Mouse (Mus musculus) CH12.LX (cell line): ENCODE results near the gene Gpr152. TPM values are rescaled to one million over a fixed set of nuclear protein-coding genes. Genes with fewer than 3 reads are reported as not detected.

ENCODE experiments used
- DNase-seq: peaks from one replicate; pipeline ENCODE4 v3.0.0-alpha.2; 2013; ENCODE audit errors: extremely low read depth
- H3K27ac ChIP-seq: 2 replicates; pipeline ENCODE4 v1.5.1; 2012; ENCODE audit warnings: low read depth, mild to moderate bottlenecking, control low read depth, moderate library complexity; ENCODE audit not compliant: insufficient read depth
- H3K27me3 ChIP-seq: replicated peaks from 2 replicates; pipeline ENCODE3; 2012; ENCODE audit warnings: inconsistent platforms
- H3K36me3 ChIP-seq, 2 experiments: replicated peaks in 1 of 2; 2 replicates each; pipeline versions ENCODE3 to v1.6.1; 2012; ENCODE audit warnings: inconsistent platforms in 1 of 2, low read length in 1 of 2, mild to moderate bottlenecking in 1 of 2, mixed read lengths in 1 of 2, moderate library complexity in 1 of 2; ENCODE audit not compliant: control insufficient read depth in 1 of 2, insufficient read depth in 1 of 2
- H3K4me1 ChIP-seq, 2 experiments: 2 replicates each; pipeline ENCODE4 v1.6.1; 2012; ENCODE audit warnings: inconsistent platforms in 1 of 2, moderate library complexity in 1 of 2; ENCODE audit not compliant: insufficient read depth in 2 of 2, control insufficient read depth in 1 of 2
- H3K4me2 ChIP-seq: 2 replicates; pipeline ENCODE4 v1.6.1; 2012; ENCODE audit warnings: low read depth, mild to moderate bottlenecking, control low read depth; ENCODE audit not compliant: poor library complexity, insufficient read depth, severe bottlenecking
- H3K4me3 ChIP-seq, 3 experiments: fragments of 150-350 bp in 1 of 3; sonication (generic) in 1 of 3; replicated peaks in 1 of 3; 2 replicates each; pipeline versions ENCODE3 to v1.5.1; 2011 to 2012; ENCODE audit warnings: low read depth in 2 of 3, low read length in 2 of 3, mild to moderate bottlenecking in 2 of 3, moderate library complexity in 2 of 3, control low read depth in 1 of 3, improper control_type of control experiment in 1 of 3, inconsistent platforms in 1 of 3, mixed read lengths in 1 of 3; ENCODE audit not compliant: poor library complexity in 1 of 3
- H3K79me2 ChIP-seq: replicated peaks from 2 replicates; pipeline ENCODE4 v1.6.1; 2012; ENCODE audit warnings: mild to moderate bottlenecking, moderate library complexity; ENCODE audit not compliant: control insufficient read depth, poor library complexity, insufficient read depth, severe bottlenecking; ENCODE audit errors: extremely low read depth
- H3K9ac ChIP-seq: 2 replicates; pipeline ENCODE4 v1.6.1; 2012; ENCODE audit warnings: low read depth, mild to moderate bottlenecking, control low read depth, moderate library complexity; ENCODE audit not compliant: insufficient read depth
- H3K9me3 ChIP-seq: replicated peaks from 2 replicates; pipeline ENCODE3; 2012; ENCODE audit warnings: low read length, inconsistent platforms, mixed read lengths
- CHD1 ChIP-seq: IDR thresholded peaks from 2 replicates; pipeline ENCODE4 v1.6.1; 2012; ENCODE audit warnings: low read depth, low read length, improper control_type of control experiment, inconsistent platforms
- EP300 ChIP-seq: IDR thresholded peaks from 2 replicates; pipeline ENCODE4 v1.6.1; 2011; ENCODE audit warnings: low read length, improper control_type of control experiment
- ETS1 ChIP-seq: conservative IDR thresholded peaks from 2 replicates; pipeline ENCODE4 v1.6.1; 2012; ENCODE audit warnings: low read depth, mild to moderate bottlenecking, inconsistent platforms, low read length, improper control_type of control experiment, moderate library complexity
- GABPA ChIP-seq: IDR thresholded peaks from 2 replicates; pipeline ENCODE4 v1.6.1; 2012; ENCODE audit warnings: low read depth, low read length, improper control_type of control experiment, inconsistent platforms; ENCODE audit not compliant: insufficient replicate concordance
- HCFC1 ChIP-seq: IDR thresholded peaks from 2 replicates; pipeline ENCODE4 v1.6.1; 2012; ENCODE audit warnings: low read depth, mild to moderate bottlenecking, inconsistent platforms, low read length, improper control_type of control experiment
- IRF4 ChIP-seq: IDR thresholded peaks from 2 replicates; pipeline ENCODE4 v1.6.1; 2014; ENCODE audit warnings: low read depth, mild to moderate bottlenecking, inconsistent platforms, low read length, improper control_type of control experiment
- JUN ChIP-seq: IDR thresholded peaks from 2 replicates; pipeline ENCODE4 v1.6.1; 2011; ENCODE audit warnings: low read depth, mild to moderate bottlenecking, low read length, improper control_type of control experiment, moderate library complexity; ENCODE audit not compliant: insufficient read depth
- JUND ChIP-seq: conservative IDR thresholded peaks from 2 replicates; pipeline ENCODE4 v1.6.1; 2011; ENCODE audit warnings: low read depth, low read length, improper control_type of control experiment
- KAT2A ChIP-seq: IDR thresholded peaks from 2 replicates; pipeline ENCODE4 v1.6.1; 2012; ENCODE audit warnings: low read length, improper control_type of control experiment, inconsistent platforms; ENCODE audit not compliant: insufficient replicate concordance
- MAX ChIP-seq: IDR thresholded peaks from 2 replicates; pipeline ENCODE4 v1.6.1; 2011; ENCODE audit warnings: low read length, improper control_type of control experiment
- MEF2A ChIP-seq: IDR thresholded peaks from 2 replicates; pipeline ENCODE4 v1.6.1; 2014; ENCODE audit warnings: low read depth, mild to moderate bottlenecking, inconsistent platforms, low read length, improper control_type of control experiment, borderline replicate concordance
- MXI1 ChIP-seq: IDR thresholded peaks from 2 replicates; pipeline ENCODE4 v1.6.1; 2011; ENCODE audit warnings: mild to moderate bottlenecking, low read depth, low read length, improper control_type of control experiment
- MYC ChIP-seq: IDR thresholded peaks from 2 replicates; pipeline ENCODE4 v1.6.1; 2011; ENCODE audit warnings: low read depth, mild to moderate bottlenecking, improper control_type of control experiment, low read length
- NELFE ChIP-seq: IDR thresholded peaks from 2 replicates; pipeline ENCODE4 v1.6.1; 2011; ENCODE audit warnings: low read depth, low read length, improper control_type of control experiment
- NRF1 ChIP-seq: IDR thresholded peaks from 2 replicates; pipeline ENCODE4 v1.6.1; 2014; ENCODE audit warnings: low read depth, mild to moderate bottlenecking, inconsistent platforms, low read length, improper control_type of control experiment, moderate library complexity
- POLR2A ChIP-seq: IDR thresholded peaks from 2 replicates; pipeline ENCODE4 v1.6.1; 2011; ENCODE audit warnings: low read depth, mild to moderate bottlenecking, improper control_type of control experiment, low read length
- RAD21 ChIP-seq: IDR thresholded peaks from 2 replicates; pipeline ENCODE4 v1.6.1; 2011; ENCODE audit warnings: low read depth, mild to moderate bottlenecking, low read length, improper control_type of control experiment, moderate library complexity
- RCOR1 ChIP-seq: conservative IDR thresholded peaks from 2 replicates; pipeline ENCODE4 v1.6.1; 2012; ENCODE audit warnings: low read depth, mild to moderate bottlenecking, inconsistent platforms, low read length, improper control_type of control experiment
- UBTF ChIP-seq: IDR thresholded peaks from 2 replicates; pipeline ENCODE4 v1.6.1; 2012; ENCODE audit warnings: low read depth, mild to moderate bottlenecking, inconsistent platforms, low read length, improper control_type of control experiment, moderate library complexity
- USF2 ChIP-seq: conservative IDR thresholded peaks from 2 replicates; pipeline ENCODE4 v1.6.1; 2011; ENCODE audit warnings: low read depth, low read length, improper control_type of control experiment
- ZMIZ1 ChIP-seq: IDR thresholded peaks from 2 replicates; pipeline ENCODE4 v1.6.1; 2012; ENCODE audit warnings: low read depth, mild to moderate bottlenecking, inconsistent platforms, low read length, improper control_type of control experiment
- dilution Hi-C: fragments of 300-500 bp; cut with MboI; formaldehyde crosslinking; loops from 2 replicates; pipeline ENCODE4 v1.14.3; 2020; ENCODE audit warnings: low sequenced_read_pairs; ENCODE audit not compliant: extremely low pct_unique_long_range_greater_than_20kb, extremely low pct_ligation_motif_present
- in situ Hi-C: fragments of 300-500 bp; cut with MboI; formaldehyde crosslinking; loops from 3 replicates; pipeline ENCODE4 v1.14.3; 2019; ENCODE audit warnings: low sequenced_read_pairs, low pct_ligation_motif_present, low pct_unique_long_range_greater_than_20kb, mixed read lengths
- polyA plus RNA-seq: library from polyadenylated mRNA; unstranded; fragments of >175 nt; gene quantifications from 2 replicates; pipeline ENCODE4 v1.2.1, GENCODE M21; 2012; ENCODE audit warnings: low read depth; ENCODE audit not compliant: insufficient read length
- total RNA-seq, 2 experiments: library from RNA; depleted of rRNA; stranded (reverse); fragments of 300-350 nt in 1 of 2; fragments of >200 nt in 1 of 2; gene quantifications; 2 replicates each; pipeline ENCODE4 v1.2.3; 2012 to 2014

Gene Gpr152
- total and polyA plus RNA-seq, 3 experiments = 0.05 to 0.71 (median 0.17) TPM

GRCm38 (mm10) chr19:4156771-4157170, 17.2 kb downstream of the Gpr152 start:
- Histone ChIP-seq H3K36me3 (peaks cover 68 to 83% of the 10 kb centered on the region in 2 experiments), H3K9ac (peak overlapping the region; percentile 96; the same call in 1 of the 2 replicates), H3K4me3 (peak overlapping the region in 1 of 3 experiments; percentile 73), H3K4me1 (peaks cover 22 to 56% of the 10 kb centered on the region in 2 experiments), H3K79me2 (peaks cover 19% of the 10 kb centered on the region), H3K27ac (peak overlapping the region; percentile 90), H3K4me2 (peak overlapping the region; percentile 52), H3K27me3 (no peaks in the 10 kb centered on the region), H3K9me3 (no peaks in the 10 kb centered on the region)
- TF ChIP-seq USF2 (no peak), CHD1 (no peak), ZMIZ1 (no peak), MEF2A (no peak), JUN (no peak), MXI1 (no peak), KAT2A (no peak), IRF4 (no peak)
- dilution Hi-C loops = no loop called here
- no peak for DNase-seq
- in situ Hi-C loops = no loop called here

- Histone ChIP-seq H3K36me3 (peaks cover 52 to 64% of the 10 kb centered on the region in 2 experiments), H3K9ac (no peak overlapping the region), H3K4me1 (peaks cover 23 to 49% of the 10 kb centered on the region in 2 experiments), H3K4me3 (no peak overlapping the region), H3K4me2 (no peak overlapping the region), H3K79me2 (peaks cover 29% of the 10 kb centered on the region), H3K27me3 (no peaks in the 10 kb centered on the region), H3K9me3 (no peaks in the 10 kb centered on the region), H3K27ac (no peak overlapping the region)
- DNase-seq = no peak
- dilution Hi-C loops = no loop called here
- TF ChIP-seq NELFE (no peak), JUN (no peak)
- in situ Hi-C loops = no loop called here
Measured at GRCm38 (mm10) chr19:4159049-4159448, 19.5 kb downstream of the Gpr152 start.

- Histone ChIP-seq H3K4me1 (peaks cover 9 to 40% of the 10 kb centered on the region in 2 experiments), H3K36me3 (peaks cover 33 to 54% of the 10 kb centered on the region in 2 experiments), H3K27me3 (no peaks in the 10 kb centered on the region), H3K79me2 (peaks cover 10% of the 10 kb centered on the region), H3K4me2 (peak within 1 kb of the TSS; percentile 92), H3K9me3 (no peaks in the 10 kb centered on the region), H3K4me3 (peak within 1 kb of the TSS; percentile 56 to 71 (median 67)), H3K27ac (no peak within 1 kb of the TSS; the same call in 1 of the 2 replicates), H3K9ac (peak within 1 kb of the TSS; percentile 95)
- dilution Hi-C loops (no loop called here), in situ Hi-C loops (no loop called here)
- DNase-seq = peak; percentile 97
- TF ChIP-seq KAT2A (peak; percentile 96; the same call in 1 of the 2 replicates), JUN (no peak), ZMIZ1 (peak; percentile 56; the same call in 1 of the 2 replicates), MEF2A (peak; percentile 72), UBTF (no peak), MAX (peak; percentile 61; the same call in 1 of the 2 replicates), JUND (peak; percentile 32; the same call in 1 of the 2 replicates), MYC (0 out of 2 replicates have a peak, but pooled peaks have one; percentile 17), RAD21 (no peak), HCFC1 (peak; percentile 97), NELFE (peak; percentile 64), RCOR1 (no peak), NRF1 (peak; percentile 61), GABPA (peak; percentile 41; the same call in 1 of the 2 replicates), EP300 (no peak), ETS1 (0 out of 2 replicates have a peak, but pooled peaks have one; percentile 37), IRF4 (peak; percentile 58; the same call in 1 of the 2 replicates), POLR2A (peak; percentile 74)
Measured at GRCm38 (mm10) chr19:4162646-4163542, 23.3 kb downstream of the Gpr152 start, which contains the start of gene Rps6kb2. Gene Rps6kb2, minus strand, starts transcription at chr19:4163354.
